Mouse (Mus musculus) CH12.LX (cell line): ENCODE data around the gene Daam1. TPM values are rescaled to one million over a fixed set of nuclear protein-coding genes. Genes with fewer than 3 reads are reported as not detected.

ENCODE experiments used
- DNase-seq: peaks from one replicate; pipeline ENCODE4 v3.0.0-alpha.2; 2013; ENCODE audit errors: extremely low read depth
- H3K27ac ChIP-seq: 2 replicates; pipeline ENCODE4 v1.5.1; 2012; ENCODE audit warnings: low read depth, mild to moderate bottlenecking, control low read depth, moderate library complexity; ENCODE audit not compliant: insufficient read depth
- H3K27me3 ChIP-seq: replicated peaks from 2 replicates; pipeline ENCODE3; 2012; ENCODE audit warnings: inconsistent platforms
- H3K36me3 ChIP-seq, 2 experiments: replicated peaks in 1 of 2; 2 replicates each; pipeline versions ENCODE3 to v1.6.1; 2012; ENCODE audit warnings: inconsistent platforms in 1 of 2, low read length in 1 of 2, mild to moderate bottlenecking in 1 of 2, mixed read lengths in 1 of 2, moderate library complexity in 1 of 2; ENCODE audit not compliant: control insufficient read depth in 1 of 2, insufficient read depth in 1 of 2
- H3K4me1 ChIP-seq, 2 experiments: 2 replicates each; pipeline ENCODE4 v1.6.1; 2012; ENCODE audit warnings: inconsistent platforms in 1 of 2, moderate library complexity in 1 of 2; ENCODE audit not compliant: insufficient read depth in 2 of 2, control insufficient read depth in 1 of 2
- H3K4me2 ChIP-seq: 2 replicates; pipeline ENCODE4 v1.6.1; 2012; ENCODE audit warnings: low read depth, mild to moderate bottlenecking, control low read depth; ENCODE audit not compliant: poor library complexity, insufficient read depth, severe bottlenecking
- H3K4me3 ChIP-seq, 3 experiments: fragments of 150-350 bp in 1 of 3; sonication (generic) in 1 of 3; replicated peaks in 1 of 3; 2 replicates each; pipeline versions ENCODE3 to v1.5.1; 2011 to 2012; ENCODE audit warnings: low read depth in 2 of 3, low read length in 2 of 3, mild to moderate bottlenecking in 2 of 3, moderate library complexity in 2 of 3, control low read depth in 1 of 3, improper control_type of control experiment in 1 of 3, inconsistent platforms in 1 of 3, mixed read lengths in 1 of 3; ENCODE audit not compliant: poor library complexity in 1 of 3
- H3K79me2 ChIP-seq: replicated peaks from 2 replicates; pipeline ENCODE4 v1.6.1; 2012; ENCODE audit warnings: mild to moderate bottlenecking, moderate library complexity; ENCODE audit not compliant: control insufficient read depth, poor library complexity, insufficient read depth, severe bottlenecking; ENCODE audit errors: extremely low read depth
- H3K9ac ChIP-seq: 2 replicates; pipeline ENCODE4 v1.6.1; 2012; ENCODE audit warnings: low read depth, mild to moderate bottlenecking, control low read depth, moderate library complexity; ENCODE audit not compliant: insufficient read depth
- H3K9me3 ChIP-seq: replicated peaks from 2 replicates; pipeline ENCODE3; 2012; ENCODE audit warnings: low read length, inconsistent platforms, mixed read lengths
- BHLHE40 ChIP-seq: IDR thresholded peaks from 2 replicates; pipeline ENCODE4 v1.6.1; 2011; ENCODE audit warnings: mild to moderate bottlenecking, low read depth, low read length, improper control_type of control experiment
- CHD1 ChIP-seq: IDR thresholded peaks from 2 replicates; pipeline ENCODE4 v1.6.1; 2012; ENCODE audit warnings: low read depth, low read length, improper control_type of control experiment, inconsistent platforms
- CTCF ChIP-seq, 2 experiments: IDR thresholded peaks in 1 of 2; conservative IDR thresholded peaks in 1 of 2; 2 replicates each; pipeline ENCODE4 v1.5.1; 2011 to 2012; ENCODE audit warnings: low read depth in 2 of 2, low read length in 2 of 2, improper control_type of control experiment in 1 of 2, inconsistent platforms in 1 of 2, mild to moderate bottlenecking in 1 of 2, moderate library complexity in 1 of 2
- E2F4 ChIP-seq: IDR thresholded peaks from 2 replicates; pipeline ENCODE4 v1.6.1; 2011; ENCODE audit warnings: low read depth, low read length, improper control_type of control experiment; ENCODE audit not compliant: insufficient replicate concordance
- ELF1 ChIP-seq: IDR thresholded peaks from 2 replicates; pipeline ENCODE4 v1.6.1; 2014; ENCODE audit warnings: low read depth, mild to moderate bottlenecking, inconsistent platforms, low read length, improper control_type of control experiment
- ETS1 ChIP-seq: conservative IDR thresholded peaks from 2 replicates; pipeline ENCODE4 v1.6.1; 2012; ENCODE audit warnings: low read depth, mild to moderate bottlenecking, inconsistent platforms, low read length, improper control_type of control experiment, moderate library complexity
- GABPA ChIP-seq: IDR thresholded peaks from 2 replicates; pipeline ENCODE4 v1.6.1; 2012; ENCODE audit warnings: low read depth, low read length, improper control_type of control experiment, inconsistent platforms; ENCODE audit not compliant: insufficient replicate concordance
- KAT2A ChIP-seq: IDR thresholded peaks from 2 replicates; pipeline ENCODE4 v1.6.1; 2012; ENCODE audit warnings: low read length, improper control_type of control experiment, inconsistent platforms; ENCODE audit not compliant: insufficient replicate concordance
- MAX ChIP-seq: IDR thresholded peaks from 2 replicates; pipeline ENCODE4 v1.6.1; 2011; ENCODE audit warnings: low read length, improper control_type of control experiment
- MAZ ChIP-seq: IDR thresholded peaks from 2 replicates; pipeline ENCODE4 v1.6.1; 2012; ENCODE audit warnings: low read depth, mild to moderate bottlenecking, inconsistent platforms, low read length, improper control_type of control experiment, moderate library complexity
- MEF2A ChIP-seq: IDR thresholded peaks from 2 replicates; pipeline ENCODE4 v1.6.1; 2014; ENCODE audit warnings: low read depth, mild to moderate bottlenecking, inconsistent platforms, low read length, improper control_type of control experiment, borderline replicate concordance
- NELFE ChIP-seq: IDR thresholded peaks from 2 replicates; pipeline ENCODE4 v1.6.1; 2011; ENCODE audit warnings: low read depth, low read length, improper control_type of control experiment
- NRF1 ChIP-seq: IDR thresholded peaks from 2 replicates; pipeline ENCODE4 v1.6.1; 2014; ENCODE audit warnings: low read depth, mild to moderate bottlenecking, inconsistent platforms, low read length, improper control_type of control experiment, moderate library complexity
- POLR2A ChIP-seq: IDR thresholded peaks from 2 replicates; pipeline ENCODE4 v1.6.1; 2011; ENCODE audit warnings: low read depth, mild to moderate bottlenecking, improper control_type of control experiment, low read length
- POLR2AphosphoS2 ChIP-seq: IDR thresholded peaks from 2 replicates; pipeline ENCODE4 v1.6.1; 2011; ENCODE audit warnings: low read depth, low read length, improper control_type of control experiment
- RAD21 ChIP-seq: IDR thresholded peaks from 2 replicates; pipeline ENCODE4 v1.6.1; 2011; ENCODE audit warnings: low read depth, mild to moderate bottlenecking, low read length, improper control_type of control experiment, moderate library complexity
- RCOR1 ChIP-seq: conservative IDR thresholded peaks from 2 replicates; pipeline ENCODE4 v1.6.1; 2012; ENCODE audit warnings: low read depth, mild to moderate bottlenecking, inconsistent platforms, low read length, improper control_type of control experiment
- TCF12 ChIP-seq: IDR thresholded peaks from 2 replicates; pipeline ENCODE4 v1.6.1; 2014; ENCODE audit warnings: low read depth, mild to moderate bottlenecking, inconsistent platforms, low read length, improper control_type of control experiment
- ZC3H11A ChIP-seq: IDR thresholded peaks from 2 replicates; pipeline ENCODE4 v1.6.1; 2012; ENCODE audit warnings: low read depth, mild to moderate bottlenecking, inconsistent platforms, low read length, improper control_type of control experiment
- ZKSCAN1 ChIP-seq: IDR thresholded peaks from 2 replicates; pipeline ENCODE4 v1.6.1; 2012; ENCODE audit warnings: low read depth, inconsistent platforms, low read length, improper control_type of control experiment, borderline replicate concordance
- ZMIZ1 ChIP-seq: IDR thresholded peaks from 2 replicates; pipeline ENCODE4 v1.6.1; 2012; ENCODE audit warnings: low read depth, mild to moderate bottlenecking, inconsistent platforms, low read length, improper control_type of control experiment
- ZNF384 ChIP-seq: IDR thresholded peaks from 2 replicates; pipeline ENCODE4 v1.6.1; 2012; ENCODE audit warnings: low read depth, low read length, improper control_type of control experiment, inconsistent platforms
- dilution Hi-C: fragments of 300-500 bp; cut with MboI; formaldehyde crosslinking; loops from 2 replicates; pipeline ENCODE4 v1.14.3; 2020; ENCODE audit warnings: low sequenced_read_pairs; ENCODE audit not compliant: extremely low pct_unique_long_range_greater_than_20kb, extremely low pct_ligation_motif_present
- in situ Hi-C: fragments of 300-500 bp; cut with MboI; formaldehyde crosslinking; loops from 3 replicates; pipeline ENCODE4 v1.14.3; 2019; ENCODE audit warnings: low sequenced_read_pairs, low pct_ligation_motif_present, low pct_unique_long_range_greater_than_20kb, mixed read lengths
- polyA plus RNA-seq: library from polyadenylated mRNA; unstranded; fragments of >175 nt; gene quantifications from 2 replicates; pipeline ENCODE4 v1.2.1, GENCODE M21; 2012; ENCODE audit warnings: low read depth; ENCODE audit not compliant: insufficient read length
- total RNA-seq, 2 experiments: library from RNA; depleted of rRNA; stranded (reverse); fragments of 300-350 nt in 1 of 2; fragments of >200 nt in 1 of 2; gene quantifications; 2 replicates each; pipeline ENCODE4 v1.2.3; 2012 to 2014

Gene Daam1
- total and polyA plus RNA-seq, 3 experiments, result 10.7 to 27.9 (median 23.6) TPM

DNA sequence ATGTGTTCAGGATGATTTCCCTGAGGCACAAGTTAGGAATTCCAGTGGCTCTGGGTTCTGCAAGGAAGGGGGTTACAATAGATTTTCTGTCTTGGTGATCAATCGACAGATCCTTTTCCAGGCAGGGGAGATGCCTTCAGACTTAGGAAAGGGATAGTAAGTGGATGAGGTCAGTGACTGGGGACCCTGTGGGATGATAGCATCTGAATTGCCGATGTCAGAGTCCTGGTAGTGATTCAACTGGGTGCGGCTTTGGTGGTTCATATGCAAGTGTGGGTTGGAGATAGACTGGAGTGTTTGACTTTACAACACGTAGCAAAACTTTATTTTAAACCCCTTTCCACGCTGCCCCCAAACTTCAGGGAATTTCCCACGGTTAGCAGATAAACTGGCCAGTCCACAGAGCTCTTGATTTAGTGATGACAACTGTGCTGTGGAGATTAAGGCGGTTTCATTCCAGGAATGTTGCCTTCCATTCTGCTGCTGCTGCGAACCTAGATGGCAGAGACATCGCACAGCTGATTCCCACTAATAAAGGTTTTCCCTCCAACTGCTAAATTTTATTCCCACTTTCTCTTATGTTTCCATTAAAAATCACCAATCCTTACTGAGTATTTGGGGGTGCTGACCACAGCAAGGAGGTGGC lies 52.3 kb downstream of the Daam1 start:
- peaks cover 0 to 56% of the 10 kb centered on the region in 2 experiments for H3K36me3 ChIP-seq
- H3K4me2 ChIP-seq, result no peak overlapping the region
- no peak overlapping the region for H3K27ac ChIP-seq
- peaks cover 13 to 74% of the 10 kb centered on the region in 2 experiments for H3K4me1 ChIP-seq
- no peaks in the 10 kb centered on the region for H3K9me3 ChIP-seq
- DNase-seq, result no peak
- dilution Hi-C loops (no loop called here), in situ Hi-C loops (no loop called here)
- H3K9ac ChIP-seq, result no peak overlapping the region
- no peak for TF ChIP-seq NRF1
- no peak for TF ChIP-seq GABPA
- TF ChIP-seq POLR2AphosphoS2, result no peak
- TF ChIP-seq MAZ, result no peak
- no peak for TF ChIP-seq ZC3H11A
- no peak for TF ChIP-seq ELF1
- no peak for TF ChIP-seq RCOR1
- no peak for TF ChIP-seq ZNF384
- TF ChIP-seq BHLHE40, result no peak
- TF ChIP-seq RAD21, result no peak
- no peak for TF ChIP-seq ZMIZ1
- H3K79me2 ChIP-seq, result peaks cover 5% of the 10 kb centered on the region
- no peak overlapping the region for H3K4me3 ChIP-seq
- no peaks in the 10 kb centered on the region for H3K27me3 ChIP-seq

DNA sequence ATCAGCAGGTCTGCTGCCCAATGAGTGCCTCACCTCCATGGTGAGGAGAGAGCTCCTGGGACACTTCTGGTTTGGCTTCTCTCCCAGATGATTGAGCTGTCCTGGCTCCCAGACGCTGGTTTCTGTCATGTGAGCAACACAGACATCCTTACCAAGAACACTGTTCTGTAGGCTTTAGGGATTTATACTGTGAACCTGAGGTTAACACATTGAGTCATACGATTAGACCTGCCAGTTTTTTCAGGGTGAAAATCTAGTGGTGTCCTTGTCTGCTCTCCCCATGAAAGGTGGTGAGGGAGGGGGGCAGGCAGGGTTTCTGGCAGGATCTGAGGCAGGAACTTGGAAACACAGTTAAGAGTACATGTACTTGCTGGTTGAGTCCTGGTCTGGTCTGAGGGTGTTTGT lies 54.3 kb downstream of the Daam1 start:
- Histone ChIP-seq H3K79me2 (peaks cover 5% of the 10 kb centered on the region), H3K9me3 (no peaks in the 10 kb centered on the region), H3K4me3 (no peak overlapping the region), H3K4me2 (no peak overlapping the region), H3K36me3 (peaks cover 0 to 66% of the 10 kb centered on the region in 2 experiments), H3K4me1 (peaks cover 17 to 90% of the 10 kb centered on the region in 2 experiments), H3K27ac (no peak overlapping the region), H3K9ac (no peak overlapping the region), H3K27me3 (no peaks in the 10 kb centered on the region)
- in situ Hi-C loops, result no loop called here
- no peak for TF ChIP-seq NELFE
- TF ChIP-seq TCF12, result no peak
- DNase-seq, result no peak
- dilution Hi-C loops, result no loop called here

DNA sequence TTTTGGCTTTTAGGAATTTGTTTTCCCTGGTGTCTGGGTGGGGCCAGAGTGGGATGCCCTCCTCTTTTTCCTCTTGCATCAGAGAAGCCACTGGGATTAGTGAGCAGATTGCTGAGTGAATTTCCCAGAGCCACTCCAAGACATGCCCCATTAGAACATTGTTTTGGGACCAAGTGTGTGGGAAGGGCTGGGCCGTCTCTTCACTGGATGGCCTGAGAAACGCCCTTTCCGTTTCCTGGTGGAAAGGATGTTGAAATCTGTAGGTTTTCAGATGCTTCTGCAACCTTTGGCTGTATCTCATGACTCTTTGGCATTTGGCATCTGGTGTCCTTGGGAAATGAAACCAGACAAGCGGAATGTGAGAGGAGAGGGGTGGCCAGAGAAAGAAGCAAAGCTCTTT lies 54.8 kb downstream of the Daam1 start:
- in situ Hi-C loops, result no loop called here

More for the DNA sequence above, 54.8 kb downstream of the Daam1 start:
- H3K27ac ChIP-seq, result no peak overlapping the region
- TF ChIP-seq E2F4, result no peak
- TF ChIP-seq CHD1, result no peak
- no peak for TF ChIP-seq CTCF (conservative IDR thresholded peaks at IDR 0.05 in 1 of 2, IDR thresholded peaks at IDR 0.05 in 1 of 2; ENCODE audit: low read depth in 2 of 2, low read length in 2 of 2)
- no peak for TF ChIP-seq ZKSCAN1
- no peak for TF ChIP-seq MEF2A
- TF ChIP-seq NRF1, result no peak
- TF ChIP-seq MAX, result no peak
- no peak for TF ChIP-seq ETS1
- TF ChIP-seq KAT2A, result no peak
- no peak for TF ChIP-seq POLR2A
- no peak for TF ChIP-seq MAZ
- TF ChIP-seq, all 38 proteins: peak for 0
- peaks cover 0 to 67% of the 10 kb centered on the region in 2 experiments for H3K36me3 ChIP-seq
- H3K27me3 ChIP-seq, result no peaks in the 10 kb centered on the region
- H3K9ac ChIP-seq, result no peak overlapping the region
- H3K4me3 ChIP-seq, result no peak overlapping the region
- no peak overlapping the region for H3K4me2 ChIP-seq
- peaks cover under 1% of the 10 kb centered on the region for H3K79me2 ChIP-seq
- H3K9me3 ChIP-seq, result no peaks in the 10 kb centered on the region
- no peak for DNase-seq
- dilution Hi-C loops, result no loop called here
- peaks cover 17 to 92% of the 10 kb centered on the region in 2 experiments for H3K4me1 ChIP-seq
